Mouse (Mus musculus) CD4-positive, CD25-positive, alpha-beta regulatory T cell, adult 2 months (primary cell): Measurements from ENCODE around the gene Rab37.
A peak's percentile ranks its signal among the peaks of the same experiment; 100 is the strongest.

ENCODE experiments used
- DNase-seq: peaks from one replicate; pipeline ENCODE4 v3.0.0-alpha.2; 2012; ENCODE audit warnings: low read depth, low spot score

The Rab37 gene

DNA sequence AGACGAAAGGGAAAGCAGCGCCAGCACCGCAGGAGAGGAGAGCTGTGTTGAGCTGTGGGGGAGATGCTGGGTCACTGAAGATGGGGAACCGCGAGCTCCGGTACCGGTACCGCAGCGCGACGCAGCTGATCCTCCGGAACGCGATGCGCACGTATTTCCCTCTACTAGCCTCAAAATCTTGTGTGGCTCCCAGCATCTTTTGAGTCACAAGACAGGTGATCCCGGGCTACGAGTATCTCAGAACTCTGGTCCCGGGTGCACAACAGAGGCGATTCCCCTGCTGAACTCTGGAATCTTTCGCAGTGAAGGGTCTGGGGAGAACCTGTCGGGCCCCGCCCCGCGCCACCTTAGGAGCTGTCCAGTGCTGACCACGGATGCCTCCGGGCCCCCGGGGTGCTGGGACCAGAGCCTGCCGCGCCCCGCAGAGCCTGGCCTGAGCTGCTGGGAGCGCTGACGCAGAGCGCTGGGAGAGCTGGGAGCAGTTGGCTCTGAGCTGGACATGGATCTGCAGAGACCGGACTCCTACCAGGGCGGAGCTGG is at the start of gene Rab37:
Gene Rab37, plus strand, starts transcription at position 70 of the 540 bp plus-strand sequence.
- DNase-seq: peak; percentile 46

DNA sequence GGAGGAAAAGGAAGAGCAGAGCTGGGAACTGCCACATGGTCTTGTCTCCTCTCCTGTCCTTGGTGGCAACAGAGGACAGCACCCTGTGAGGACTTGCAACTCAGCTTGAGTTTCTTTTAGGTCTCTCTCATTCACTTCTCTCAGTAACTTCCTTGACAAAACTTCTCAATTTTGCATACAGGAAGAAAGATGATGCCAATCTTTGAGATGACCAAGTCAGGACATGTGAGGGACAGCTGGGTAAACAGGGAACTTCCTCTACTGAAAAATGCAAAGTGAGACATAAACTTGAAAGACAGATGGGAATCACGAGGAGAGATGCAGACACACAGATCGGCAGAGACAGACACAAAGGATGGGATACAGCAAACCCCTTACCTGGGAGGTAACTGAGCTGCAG is 43.0 kb upstream of the Rab37 start, which contains the start of gene Cd300ld3:
Gene Cd300ld3, minus strand, starts transcription at position 151 of the 400 bp plus-strand sequence.
- DNase-seq: no peak

DNA sequence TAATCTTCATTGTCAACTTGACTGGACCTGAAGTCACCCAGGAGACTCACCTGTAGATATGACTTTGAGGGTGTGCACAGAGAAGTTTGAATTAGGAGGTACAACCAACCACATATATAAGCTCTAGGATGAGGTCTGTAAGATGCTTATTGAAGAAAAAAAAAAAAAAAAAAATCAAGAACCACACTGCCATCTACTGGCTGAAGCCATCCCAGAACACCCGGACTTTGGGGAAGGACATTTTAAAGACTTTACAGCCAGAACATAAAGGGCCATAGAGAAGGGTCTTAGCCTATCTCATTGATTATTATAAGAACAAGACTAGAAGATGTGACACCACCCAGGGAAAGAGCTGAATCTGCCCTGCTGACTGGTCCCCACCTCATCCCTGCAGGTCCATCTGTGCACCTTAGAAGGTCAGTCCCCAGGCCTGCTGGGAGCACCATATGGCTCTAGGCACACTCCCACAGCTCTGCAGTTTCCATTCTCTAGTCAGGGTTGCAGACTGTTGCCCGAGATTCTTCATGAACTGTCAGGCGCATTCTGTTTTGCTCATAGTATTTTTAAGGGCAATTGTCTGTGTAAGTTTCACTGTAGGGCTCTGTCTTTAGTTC is 41.8 kb upstream of the Rab37 start:
- peak; percentile 27 for DNase-seq

DNA sequence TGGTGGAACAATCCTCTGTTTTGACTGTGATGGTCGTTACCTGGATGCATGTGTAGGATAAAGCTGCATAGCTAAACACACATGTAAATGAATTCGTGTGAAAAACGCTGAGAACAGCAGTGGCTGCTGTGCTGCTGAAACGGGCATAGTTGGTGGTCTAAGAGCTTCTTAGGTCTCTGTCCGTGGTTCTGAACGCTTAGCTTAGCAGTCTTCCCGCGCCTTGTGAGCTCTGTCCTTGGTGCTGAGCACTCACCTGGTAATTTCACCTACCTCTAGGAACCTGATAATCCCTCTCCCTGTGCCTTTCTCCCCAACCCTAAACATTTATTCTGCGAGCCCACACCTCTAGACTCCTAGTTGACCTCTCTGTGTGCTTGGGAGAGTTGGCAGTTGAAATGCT is 39.0 kb upstream of the Rab37 start:
- peak; percentile 51 for DNase-seq

DNA sequence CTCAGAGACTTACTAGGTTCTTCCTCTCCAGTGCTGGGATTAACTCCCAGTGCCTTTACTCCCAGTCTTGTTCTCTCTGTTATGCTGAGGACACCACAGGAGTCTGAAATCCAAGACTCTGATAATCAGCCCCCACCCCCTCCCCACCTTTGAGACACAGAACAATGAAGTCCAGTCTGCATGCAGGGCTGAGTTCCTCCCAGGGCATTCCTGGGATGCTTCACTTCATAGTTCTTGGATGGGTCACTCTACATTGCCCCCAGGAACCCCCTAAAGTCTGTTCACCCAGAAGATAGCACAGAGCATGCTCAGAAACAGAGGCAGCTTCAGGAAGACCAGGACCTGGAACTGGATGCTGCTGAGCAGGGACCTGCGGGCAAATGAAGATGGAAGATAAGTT is 38.2 kb upstream of the Rab37 start:
- DNase-seq: no peak

DNA sequence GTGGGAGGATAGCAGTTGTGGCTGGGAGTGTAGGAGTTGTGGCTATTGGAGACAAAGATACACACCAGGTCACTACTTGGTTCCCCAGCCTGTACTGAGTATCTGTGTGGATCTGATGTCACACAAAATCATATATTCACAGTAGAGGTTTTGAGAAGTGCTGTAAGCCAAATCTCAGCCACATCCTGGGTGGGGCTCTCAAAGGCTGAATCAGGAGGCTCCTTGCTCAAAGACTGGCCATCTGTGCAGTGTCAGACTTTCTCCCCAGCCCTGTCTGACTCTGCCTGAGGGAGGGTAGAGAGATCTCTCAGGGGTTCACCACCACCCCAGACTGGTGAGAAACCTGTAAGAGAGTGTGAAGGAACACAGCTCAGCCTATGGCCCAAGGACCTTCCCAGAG is 36.7 kb upstream of the Rab37 start:
- DNase-seq: no peak

DNA sequence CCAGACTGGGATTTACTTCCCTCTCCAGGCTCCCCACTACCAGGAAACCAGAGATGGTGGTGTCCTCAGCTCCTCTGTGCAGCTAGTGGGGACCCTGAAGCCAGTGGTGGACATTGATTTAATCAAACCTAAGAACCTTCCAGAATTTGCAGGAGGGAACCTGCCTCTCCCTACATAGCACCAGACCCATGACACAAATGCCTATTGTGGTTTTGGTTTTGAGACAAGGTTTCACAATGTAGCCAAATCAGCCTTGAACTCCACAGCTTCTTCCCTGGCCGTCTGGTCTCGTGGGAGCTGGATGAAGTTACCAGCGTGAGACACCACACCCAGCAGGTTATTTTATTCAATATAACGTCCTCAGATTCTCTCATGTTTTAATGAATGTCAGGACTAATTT is 32.5 kb upstream of the Rab37 start:
- no peak for DNase-seq

DNA sequence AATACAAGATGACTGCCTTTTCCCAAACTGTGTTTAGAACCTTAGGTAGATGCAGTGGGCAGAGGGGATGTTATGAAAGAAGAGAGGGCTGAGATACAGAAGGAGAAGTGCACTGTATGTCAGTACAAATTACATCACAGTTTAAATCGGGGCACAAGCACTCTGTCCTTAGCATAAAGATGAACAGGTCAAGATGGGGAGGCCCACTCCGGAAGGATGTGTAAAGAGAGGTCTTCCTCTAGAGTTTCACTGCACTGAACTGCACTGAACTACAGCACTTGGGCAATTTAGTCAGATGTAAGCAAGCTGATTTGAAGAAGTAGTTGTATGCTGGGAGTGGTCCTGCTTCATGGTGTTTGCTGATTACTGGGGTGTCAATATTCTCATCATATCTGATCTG is 31.4 kb upstream of the Rab37 start:
- DNase-seq: no peak

DNA sequence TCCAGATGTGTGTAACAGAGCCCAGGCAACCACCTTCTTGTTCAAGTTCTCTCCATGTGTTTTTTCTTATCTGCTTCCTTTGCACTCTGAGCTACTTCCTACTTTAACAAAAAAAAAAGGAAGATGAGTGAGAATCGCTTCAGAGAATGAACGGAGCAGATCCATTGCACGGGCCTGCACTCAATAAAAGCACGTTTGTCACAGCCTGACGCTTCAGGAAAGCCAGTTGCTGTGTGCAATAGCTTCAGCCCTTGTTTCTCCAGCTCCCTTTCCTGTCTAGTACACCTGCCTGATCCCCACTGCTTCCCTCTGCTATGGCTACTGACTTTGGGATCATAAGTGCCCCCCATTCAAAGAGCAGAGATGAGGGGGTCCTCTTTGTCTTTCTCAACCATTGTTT is 29.2 kb upstream of the Rab37 start, which contains the start of gene Cd300e:
Gene Cd300e, minus strand, starts transcription at position 101 of the 400 bp plus-strand sequence.
- no peak for DNase-seq

DNA sequence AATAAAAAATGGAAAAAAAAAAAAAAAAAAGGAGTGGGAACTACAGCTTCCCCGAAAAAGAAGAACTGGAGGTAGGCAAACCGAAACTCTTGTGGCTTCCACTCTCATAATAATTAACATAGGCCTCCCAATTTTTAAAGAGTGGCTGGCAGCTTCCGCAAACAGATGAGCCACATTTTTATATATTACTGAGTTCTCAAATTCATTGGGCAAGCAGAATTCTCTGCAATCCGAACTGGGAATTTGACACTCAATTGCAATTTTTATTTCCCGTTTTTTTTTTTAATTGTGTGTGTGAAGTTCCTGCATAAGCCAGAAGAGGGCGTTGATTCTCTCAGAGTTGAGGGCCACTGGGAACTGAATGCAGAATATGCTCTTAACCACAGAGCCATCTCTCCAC is 24.5 kb upstream of the Rab37 start:
- no peak for DNase-seq

DNA sequence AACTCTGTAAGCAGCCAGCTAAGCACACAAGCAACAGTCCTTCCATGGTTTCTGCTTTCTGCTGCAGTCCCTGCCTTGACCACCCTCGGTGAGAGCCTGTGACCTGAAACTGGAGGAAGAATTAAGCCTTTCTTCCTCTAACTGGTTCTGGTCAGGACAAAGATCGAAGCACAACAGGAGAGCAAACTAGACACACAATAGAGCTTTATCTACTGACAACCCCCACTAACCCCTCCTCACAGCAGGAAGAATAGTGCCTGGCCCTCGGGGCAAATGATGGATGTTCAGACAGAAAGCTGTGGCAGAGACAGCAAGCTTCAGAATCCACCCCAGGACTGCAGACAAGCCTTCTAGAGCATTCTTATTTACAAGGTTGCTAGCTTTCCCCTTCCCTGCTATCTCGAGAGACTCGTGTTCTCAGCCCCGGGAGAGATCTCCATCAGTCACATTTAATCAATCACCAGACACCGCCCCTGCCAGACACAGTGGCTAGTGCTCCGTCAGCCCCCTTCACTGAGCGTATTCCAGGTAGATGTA is 20.1 kb upstream of the Rab37 start:
- DNase-seq: no peak

DNA sequence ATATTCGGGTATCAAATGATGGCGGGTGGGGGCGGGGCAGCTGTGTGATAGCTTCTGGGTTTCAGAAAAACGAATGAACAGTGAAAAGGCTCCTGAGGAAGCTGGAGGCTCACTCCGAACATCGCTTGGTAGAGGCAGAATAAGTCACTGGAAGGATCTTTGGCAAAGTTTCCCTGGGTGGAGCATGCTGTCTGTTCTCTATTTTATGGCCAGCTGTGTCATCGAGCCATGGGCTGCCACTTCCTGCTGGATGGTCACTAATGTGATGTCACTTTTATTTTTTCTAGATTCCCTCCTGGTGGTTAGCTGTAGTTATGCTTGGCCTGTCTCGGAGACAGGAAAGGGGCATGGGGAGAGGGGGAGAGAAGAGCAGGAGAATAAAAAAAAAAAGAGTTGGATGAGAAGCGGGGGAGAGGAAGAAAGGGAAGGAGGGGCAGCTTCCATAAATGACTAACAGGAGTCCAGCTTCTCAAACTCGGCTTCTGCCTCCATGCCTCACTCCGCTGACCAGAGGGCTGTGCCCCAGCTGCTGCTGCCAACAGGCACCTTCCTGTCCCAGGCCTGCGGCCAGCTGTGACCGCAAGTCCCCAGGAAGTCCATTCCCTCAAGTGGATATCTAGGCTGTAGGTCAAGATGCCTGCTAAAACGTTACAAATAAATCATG is 19.5 kb upstream of the Rab37 start:
- DNase-seq: no peak

DNA sequence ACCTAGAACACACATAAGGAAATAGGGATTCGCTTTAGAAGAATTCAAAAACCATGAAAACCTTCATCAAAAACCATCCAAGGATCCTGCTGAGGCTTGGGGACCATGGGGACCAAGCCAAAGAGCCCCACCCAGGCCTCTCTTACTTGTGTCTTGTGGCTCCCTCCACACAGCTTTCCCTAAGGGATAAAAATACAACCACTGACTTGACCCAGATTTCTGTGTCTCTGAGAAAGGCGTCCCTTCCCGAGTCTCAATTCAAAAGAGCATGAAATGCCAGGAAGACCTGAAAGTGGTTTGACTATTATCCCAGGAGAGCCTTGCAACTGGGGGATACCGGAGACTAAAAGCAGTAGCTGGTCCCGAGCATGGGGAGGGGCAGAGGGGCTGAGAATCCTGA is 18.2 kb upstream of the Rab37 start:
- no peak for DNase-seq

DNA sequence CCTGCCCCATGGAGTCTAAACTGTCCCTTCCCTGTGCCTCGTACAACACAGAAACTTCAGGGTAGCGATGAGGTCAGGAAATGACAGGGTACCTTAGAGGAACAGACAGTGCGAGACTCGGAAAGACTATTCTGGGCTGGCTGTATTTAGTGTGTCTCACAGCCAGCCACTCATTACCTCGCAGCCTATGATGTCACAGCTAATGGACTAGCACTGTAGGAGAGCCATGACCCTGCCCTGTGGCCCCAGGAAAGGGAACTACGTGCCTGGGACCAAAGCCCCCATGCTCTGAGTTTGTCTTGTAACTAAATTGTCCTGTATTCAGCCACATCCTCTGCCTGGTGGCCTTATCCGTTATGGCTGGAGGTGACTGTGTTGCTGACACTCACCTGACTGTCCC is 15.8 kb upstream of the Rab37 start:
- no peak for DNase-seq

DNA sequence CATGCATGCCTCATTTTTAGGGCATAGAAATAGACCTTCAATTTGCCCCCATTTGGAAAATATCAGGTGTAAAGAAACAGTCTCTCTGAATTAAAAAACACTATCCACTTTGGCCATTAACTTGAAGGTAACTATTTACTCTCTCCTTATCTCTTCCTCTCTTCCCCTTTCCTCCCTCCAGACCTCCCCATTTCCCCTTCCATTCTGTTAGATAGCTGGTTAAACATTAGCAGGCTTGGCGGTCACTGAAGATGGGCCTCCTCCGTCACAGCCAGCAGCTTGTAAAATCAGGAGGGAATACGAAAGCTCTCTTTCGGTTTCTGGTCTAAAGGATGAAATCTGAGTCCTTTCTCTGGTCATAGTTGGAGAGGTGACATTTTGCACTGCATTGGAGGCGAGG is 15.4 kb upstream of the Rab37 start:
- no peak for DNase-seq

DNA sequence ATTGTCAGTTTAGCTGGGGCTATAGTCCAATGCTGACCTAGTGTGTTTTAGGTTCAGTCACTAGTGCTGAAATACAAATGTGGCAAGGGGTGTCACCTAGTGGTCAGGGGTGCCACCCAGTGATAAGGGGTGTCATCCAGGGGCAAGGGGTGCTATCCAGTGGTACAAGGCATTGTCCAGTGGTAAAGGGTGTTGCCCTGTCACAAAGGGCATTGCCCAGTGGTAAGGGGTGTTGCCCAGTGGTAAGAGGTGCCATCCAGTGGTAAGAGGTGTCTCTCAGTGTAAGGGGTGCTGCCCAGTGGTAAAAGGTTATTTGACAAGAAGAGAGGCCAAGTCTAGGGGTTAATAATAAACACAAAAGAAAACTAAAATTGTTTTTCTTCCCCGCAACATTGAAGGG is 13.8 kb upstream of the Rab37 start:
- DNase-seq: no peak

DNA sequence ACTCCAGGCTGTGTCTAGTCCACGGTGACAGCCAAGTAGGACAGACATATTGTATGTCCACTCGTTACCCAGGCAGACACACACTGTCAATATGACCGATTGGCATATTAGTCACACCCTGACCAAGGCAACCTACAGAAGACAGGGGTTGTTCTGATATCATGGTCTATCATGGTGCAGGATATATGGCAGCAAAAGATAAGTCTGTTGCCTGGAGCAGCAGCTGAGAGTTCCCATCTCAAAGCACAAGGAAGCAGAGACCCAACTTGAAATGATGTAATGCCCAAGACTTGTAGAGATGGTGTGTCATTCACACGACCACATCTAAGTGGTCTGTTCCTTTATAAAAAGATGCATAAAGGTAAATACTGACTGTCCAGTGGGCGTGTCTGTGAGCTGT is 12.6 kb upstream of the Rab37 start:
- no peak for DNase-seq

DNA sequence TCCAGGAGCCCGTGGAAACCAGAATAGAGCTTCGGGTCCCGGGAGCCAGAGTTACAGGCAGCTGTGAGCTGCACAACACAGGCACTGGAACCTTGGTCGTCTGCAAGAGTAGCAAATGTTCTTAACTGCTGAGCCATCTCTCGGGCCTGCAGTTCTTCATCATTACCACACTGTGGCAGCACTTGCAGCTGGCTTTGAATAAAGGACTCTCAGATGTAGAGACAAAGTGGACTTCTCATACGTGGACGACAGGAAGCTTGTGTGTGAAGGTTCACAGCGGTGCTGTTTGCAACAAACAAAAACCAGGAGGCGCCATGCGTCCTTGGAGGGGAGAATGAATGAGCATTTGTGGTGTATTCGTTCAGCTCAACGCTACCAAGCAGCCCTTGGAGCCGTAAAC is 10.3 kb upstream of the Rab37 start:
- DNase-seq: peak; percentile 82

DNA sequence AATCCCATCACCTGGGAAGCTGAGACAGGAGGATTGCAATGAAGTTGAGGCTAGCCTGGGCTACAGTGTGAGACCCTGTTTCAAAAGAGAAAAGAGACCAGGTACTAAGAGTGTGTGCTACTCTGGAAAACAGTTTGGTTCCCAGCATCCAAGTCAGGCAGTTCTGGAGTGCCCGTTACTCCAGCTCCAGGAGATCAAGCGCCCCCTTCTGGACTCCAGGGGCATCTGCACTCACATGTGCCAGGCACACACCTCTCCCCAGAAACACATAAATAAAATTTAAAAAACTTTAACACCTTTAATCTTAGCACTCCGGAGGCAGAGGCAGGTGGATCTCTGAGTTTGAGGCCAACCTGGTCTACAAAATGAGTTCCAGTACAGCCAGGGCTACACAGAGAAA is 9.9 kb upstream of the Rab37 start:
- DNase-seq: no peak

DNA sequence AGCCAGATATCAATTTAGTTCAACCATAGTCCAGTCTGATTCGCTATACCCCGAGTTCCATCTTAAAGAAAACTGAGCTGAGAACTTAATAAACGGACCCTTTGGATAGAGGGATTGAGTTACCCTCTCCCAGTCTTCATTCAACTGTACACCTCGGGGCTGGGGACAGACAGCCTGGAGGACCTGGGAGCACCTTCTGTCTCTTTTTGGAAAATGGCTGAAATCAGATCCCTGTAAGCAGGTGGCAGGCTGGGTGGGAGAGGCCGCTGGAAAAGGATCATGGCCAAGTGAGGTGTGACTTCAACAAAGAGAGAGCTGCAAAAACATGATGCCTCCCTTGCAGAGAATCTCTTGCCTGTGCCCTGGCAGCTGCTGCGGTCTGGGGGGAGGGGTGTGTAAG is 9.0 kb upstream of the Rab37 start:
- no peak for DNase-seq

DNA sequence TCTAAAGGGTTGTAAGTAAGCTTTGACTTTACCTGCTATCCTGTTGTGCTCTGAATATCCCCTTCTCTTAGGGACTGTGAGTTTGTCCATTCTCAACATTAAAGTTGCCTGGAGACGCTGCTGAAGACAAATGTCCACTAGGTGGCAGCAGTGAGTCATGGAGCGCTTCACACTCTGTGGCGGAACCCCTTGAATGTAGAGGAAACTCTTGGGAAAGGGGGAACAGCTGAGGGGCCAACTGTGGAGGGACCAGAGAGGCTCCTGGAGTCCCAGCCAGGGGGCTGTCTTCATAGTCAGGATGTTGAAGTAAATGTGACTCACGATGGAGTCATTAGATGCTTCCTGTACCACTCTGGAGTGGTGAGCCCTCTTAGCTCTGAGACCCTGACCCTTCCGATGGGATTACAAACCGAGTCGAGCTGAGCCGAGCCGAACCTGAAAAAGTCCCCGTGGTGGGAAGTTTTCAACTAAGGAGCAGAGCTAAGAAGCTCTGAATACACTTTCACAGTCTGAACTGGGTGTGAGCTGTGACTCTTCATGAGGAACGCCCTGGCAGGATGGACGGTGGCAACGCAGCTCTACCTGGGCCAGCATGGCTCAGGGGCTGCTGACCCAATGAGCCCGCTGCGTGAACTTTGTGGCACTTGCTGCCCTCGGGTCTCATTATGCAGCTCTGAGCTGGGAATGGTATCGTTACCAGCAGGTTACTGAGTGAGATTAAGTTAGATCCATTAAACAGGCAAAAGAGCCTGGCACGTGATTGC is 7.7 kb upstream of the Rab37 start:
- DNase-seq: peak; percentile 88

DNA sequence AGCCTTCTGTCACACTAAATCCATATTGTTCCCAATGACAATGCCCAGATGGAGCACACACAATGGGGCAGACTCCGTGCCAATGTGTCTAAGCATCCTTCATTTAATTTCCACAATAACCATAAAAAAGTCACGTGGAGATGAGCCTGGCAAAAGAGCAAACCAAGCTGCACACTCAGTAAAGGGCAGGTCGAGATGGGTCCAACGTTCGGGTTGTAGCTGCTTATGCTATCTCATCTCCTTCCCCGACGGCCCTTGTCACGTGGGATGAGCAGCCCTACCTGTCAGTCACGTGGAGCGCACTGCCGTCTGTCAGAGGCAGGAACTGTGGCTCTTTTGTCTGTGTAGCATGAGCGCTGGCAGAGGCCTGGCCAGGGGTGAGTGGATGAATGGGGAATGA is 6.6 kb upstream of the Rab37 start:
- peak; percentile 13 for DNase-seq
